In the genomic region with DNA sequence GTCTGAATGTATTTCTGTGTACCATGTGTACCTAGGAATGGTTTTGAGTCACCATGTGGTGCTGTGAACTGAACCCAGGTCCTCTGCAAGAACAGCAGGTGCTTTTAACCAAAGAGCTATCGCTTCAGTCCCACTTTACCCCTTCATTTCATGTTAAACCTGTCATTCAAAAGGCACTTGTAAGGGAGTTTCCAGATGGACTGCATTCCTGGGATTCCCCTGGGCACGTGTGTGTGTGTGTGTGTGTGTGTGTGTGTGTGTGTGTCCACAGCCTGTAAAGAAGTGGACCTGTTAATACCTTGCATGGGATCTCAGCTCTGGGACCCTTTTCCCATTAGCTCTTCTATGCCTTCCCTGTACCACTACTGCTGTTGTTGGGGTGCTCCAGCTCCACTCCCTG, we compare ENCODE assay signal across 26 mouse cellular contexts.
"Had no signal": no experiment of that assay in that cellular context is flagged by ENCODE, and none has a peak within 500 bp of the region (broad histone marks: within the 10 kb centered on the region; RNA-seq: fewer than 3 reads in every experiment).

No protein-coding gene starts in this region.

- H3K27me3 ChIP-seq: heart, embryonic 13.5 days; heart, embryonic 15.5 days; hindbrain, embryonic 13.5 days; hindbrain, embryonic 15.5 days; kidney, embryonic 15.5 days; limb, embryonic 13.5 days; limb, embryonic 15.5 days had no signal

- H3K4me1 ChIP-seq: heart, embryonic 13.5 days; hindbrain, embryonic 13.5 days; hindbrain, embryonic 15.5 days; kidney, embryonic 15.5 days; limb, embryonic 13.5 days; limb, embryonic 15.5 days had no signal

- H3K4me2 ChIP-seq: heart, embryonic 11.5 days; heart, embryonic 13.5 days; heart, embryonic 15.5 days; hindbrain, embryonic 13.5 days; hindbrain, embryonic 15.5 days; kidney, embryonic 15.5 days; limb, embryonic 13.5 days; limb, embryonic 15.5 days had no signal

- ATAC-seq: hindbrain, postnatal 0 days; intestine, embryonic 16.5 days had no signal

- H3K4me3 ChIP-seq: gastrocnemius, adult 2 months; heart, adult 2 months; heart, embryonic 13.5 days; heart, embryonic 15.5 days; hindbrain, embryonic 13.5 days; hindbrain, embryonic 15.5 days; kidney, embryonic 15.5 days; limb, embryonic 13.5 days; limb, embryonic 15.5 days had no signal

- H3K9me3 ChIP-seq: heart, embryonic 13.5 days; heart, embryonic 15.5 days; hindbrain, embryonic 13.5 days; hindbrain, embryonic 15.5 days; kidney, embryonic 15.5 days; limb, embryonic 15.5 days had no signal

- DNase-seq: gastrocnemius, adult 2 months; gastrocnemius, postnatal 10 days; gastrocnemius, postnatal 25 days; heart, adult 11 months; heart, adult 2 months; heart, postnatal 14 days; heart, postnatal 36 days; kidney, adult 11 months; kidney, adult 2 months; kidney, adult 9 months; kidney, postnatal 14 days; kidney, postnatal 36 days; layer of hippocampus, adult 9-11 months; layer of hippocampus, postnatal 36 days; left cerebral cortex, postnatal 4 days had no signal

- H3K9ac ChIP-seq: heart, embryonic 13.5 days; heart, embryonic 15.5 days; hindbrain, embryonic 13.5 days; hindbrain, embryonic 15.5 days; kidney, embryonic 15.5 days; limb, embryonic 13.5 days; limb, embryonic 15.5 days had no signal

- H3K27ac ChIP-seq: gastrocnemius, adult 2 months; heart, adult 2 months; heart, embryonic 13.5 days; heart, embryonic 15.5 days; hindbrain, embryonic 13.5 days; hindbrain, embryonic 15.5 days; hindbrain, postnatal 0 days; kidney, embryonic 15.5 days; kidney, postnatal 0 days; limb, embryonic 13.5 days; limb, embryonic 15.5 days had no signal
